ENCODE assay signal across 10 mouse cellular contexts in genomic region chr19:42272003-42272963, GRCm38 (mm10). TPM values are rescaled to one million over a fixed set of nuclear protein-coding genes. Genes with fewer than 3 reads are reported as not detected.
DNase-seq lines count a peak whose midpoint lies in the region; ATAC-seq lines count a peak whose summit lies in the region.
"Had no signal": no experiment of that assay in that cellular context is flagged by ENCODE, and none has a peak within 500 bp of the region (broad histone marks: within the 10 kb centered on the region; RNA-seq: fewer than 3 reads in every experiment).

No protein-coding gene starts in this region.

- no peak overlapping the region for H3K4me2 ChIP-seq in liver, embryonic 12.5 days
- no peak overlapping the region for H3K4me2 ChIP-seq in liver, embryonic 11.5 days
- no peak overlapping the region for H3K4me2 ChIP-seq in neural tube, embryonic 15.5 days
- H3K4me2 ChIP-seq: embryonic facial prominence, embryonic 15.5 days; stomach, embryonic 15.5 days had no signal

- H3K4me3 ChIP-seq in liver, embryonic 12.5 days, result no peak overlapping the region
- no peak overlapping the region for H3K4me3 ChIP-seq in liver, embryonic 11.5 days (ENCODE audit: low read depth, low read length)
- no peak overlapping the region for H3K4me3 ChIP-seq in neural tube, embryonic 15.5 days (replicated peaks)
- H3K4me3 ChIP-seq: embryonic facial prominence, embryonic 15.5 days; stomach, embryonic 15.5 days had no signal

- H3K9me3 ChIP-seq in liver, embryonic 12.5 days (replicated peaks), result no peaks in the 10 kb centered on the region
- no peaks in the 10 kb centered on the region for H3K9me3 ChIP-seq in liver, embryonic 11.5 days (ENCODE audit: control insufficient read depth, low read length)
- no peaks in the 10 kb centered on the region for H3K9me3 ChIP-seq in neural tube, embryonic 15.5 days (replicated peaks)
- H3K9me3 ChIP-seq: embryonic facial prominence, embryonic 15.5 days; stomach, embryonic 15.5 days had no signal

- ATAC-seq in liver, embryonic 12.5 days, result no peak
- no peak for ATAC-seq in liver, embryonic 11.5 days (replicated peaks; ENCODE audit: low FRiP score)
- peak; percentile 64 for ATAC-seq in neural tube, embryonic 15.5 days (ENCODE audit: low FRiP score)

- H3K36me3 ChIP-seq in liver, embryonic 12.5 days, result no peaks in the 10 kb centered on the region
- no peaks in the 10 kb centered on the region for H3K36me3 ChIP-seq in liver, embryonic 11.5 days (ENCODE audit: control insufficient read depth, insufficient read depth, low read length)
- peaks cover 4% of the 10 kb centered on the region; the same call in 1 of the 2 replicates for H3K36me3 ChIP-seq in neural tube, embryonic 15.5 days
- H3K36me3 ChIP-seq: embryonic facial prominence, embryonic 15.5 days; stomach, embryonic 15.5 days had no signal

- peak; percentile 75 for DNase-seq in liver
- peak; percentile 85 for DNase-seq in cerebellum, adult 9-11 months
- peak; percentile 59 to 83 for DNase-seq in frontal cortex, postnatal 10 days (ENCODE audit: low spot score in 2 of 2)
- peak; percentile 84 for DNase-seq in kidney, adult 9 months
- DNase-seq in liver, embryonic 11.5 days (ENCODE audit: low spot score), result peak; percentile 56
- DNase-seq in thymus, postnatal 0 days (ENCODE audit: low spot score), result peak; percentile 51

- H3K9ac ChIP-seq in liver, embryonic 12.5 days, result no peak overlapping the region
- H3K9ac ChIP-seq in liver, embryonic 11.5 days (ENCODE audit: low read depth, low read length), result no peak overlapping the region
- no peak overlapping the region for H3K9ac ChIP-seq in neural tube, embryonic 15.5 days (replicated peaks)
- H3K9ac ChIP-seq: embryonic facial prominence, embryonic 15.5 days; stomach, embryonic 15.5 days had no signal

- H3K4me1 ChIP-seq in liver, embryonic 12.5 days, result no peaks in the 10 kb centered on the region
- no peaks in the 10 kb centered on the region for H3K4me1 ChIP-seq in liver, embryonic 11.5 days (replicated peaks; ENCODE audit: control insufficient read depth, insufficient read depth, low read length)
- H3K4me1 ChIP-seq in neural tube, embryonic 15.5 days, result peaks cover 7% of the 10 kb centered on the region

- no peak overlapping the region for H3K27ac ChIP-seq in liver, embryonic 12.5 days
- H3K27ac ChIP-seq in liver, embryonic 11.5 days (ENCODE audit: low read depth, low read length), result no peak overlapping the region
- H3K27ac ChIP-seq in neural tube, embryonic 15.5 days (replicated peaks), result no peak overlapping the region
- H3K27ac ChIP-seq: embryonic facial prominence, embryonic 15.5 days; stomach, embryonic 15.5 days had no signal

- peaks cover 33% of the 10 kb centered on the region for H3K27me3 ChIP-seq in liver, embryonic 12.5 days (replicated peaks)
- H3K27me3 ChIP-seq in liver, embryonic 11.5 days (replicated peaks; ENCODE audit: control insufficient read depth, insufficient read depth, low read length), result peaks cover 15% of the 10 kb centered on the region; the same call in 1 of the 2 replicates
- H3K27me3 ChIP-seq in neural tube, embryonic 15.5 days (replicated peaks), result peaks cover 3% of the 10 kb centered on the region; the same call in 1 of the 2 replicates

- WGBS in liver, embryonic 12.5 days (ENCODE audit: insufficient replicate concordance), result 36% methylated on average over 14 of the region's 14 CpGs
- WGBS in liver, embryonic 11.5 days, result 37% methylated on average over 14 of the region's 14 CpGs
- 43% methylated on average over 14 of the region's 14 CpGs for WGBS in neural tube, embryonic 15.5 days

RNA-seq across cellular contexts. Expression of gene Golga7b, which starts 24.9 kb away (rescaled TPM):
- 0.04 TPM in 1 of 2 replicates, not detected in the other for polyA plus RNA-seq in liver, embryonic 12.5 days (2016; fragmentation: Nextera tagmentation; extraction: Ambion mirVana)
- polyA plus RNA-seq in liver, embryonic 11.5 days (2014; fragmentation: Nextera tagmentation; extraction: Ambion mirVana), result not detected in 2 replicates
- 68.0 and 77.8 TPM in 2 replicates for polyA plus RNA-seq in neural tube, embryonic 15.5 days (2015; fragmentation: Nextera tagmentation; extraction: Ambion mirVana)
- 0.39 and 0.52 TPM in 2 replicates for polyA plus RNA-seq in thymus, postnatal 0 days (2015; fragmentation: Nextera tagmentation; extraction: Ambion mirVana)

Comparison
In these comparisons a context has a peak if more than half of its experiments do, and no peak if none do; other contexts are left out.
1. RNA of gene Golga7b, which starts 24.9 kb away (polyA plus RNA-seq): 68.0 to 77.8 TPM in neural tube, embryonic 15.5 days; 0.39 to 0.52 TPM in thymus, postnatal 0 days, 0.04 TPM in liver, embryonic 12.5 days and not detected in liver, embryonic 11.5 days; every median in the first group is over 10 times any median in the second.
2. Peak in every context shown above with its lines, with median percentiles within 50 percentile points of each other: DNase-seq.